Mouse (Mus musculus): ENCODE data around the gene Etaa1. TPM values are rescaled to one million over a fixed set of nuclear protein-coding genes. Genes with fewer than 3 reads are reported as not detected.
A peak's percentile ranks its signal among the peaks of the same experiment; 100 is the strongest.

The Etaa1 gene
- polyA plus RNA-seq (2012; rRNA removed) (7.1 and 9.3 TPM in 2 replicates), polyA plus RNA-seq (2014; fragmentation: Nextera tagmentation; extraction: Ambion mirVana) (11.6 and 11.7 TPM in 2 replicates)

GRCm38 (mm10) chr11:17953231-17954134 is at the start of gene Etaa1:
TSS of gene Etaa1 (minus strand) at chr11:17953875.
- DNase-seq (ENCODE audit: low spot score) = peak; percentile 97
- Histone ChIP-seq H3K4me1 (ENCODE audit: control insufficient read depth, insufficient read depth, low read length) (peaks cover 5% of the 10 kb centered on the region; the same call in 1 of the 2 replicates), H3K4me3 (replicated peaks; ENCODE audit: low read length) (peak within 1 kb of the TSS; percentile 93), H3K36me3 (ENCODE audit: control insufficient read depth, insufficient read depth, low read length) (peaks cover 20% of the 10 kb centered on the region), H3K27me3 (ENCODE audit: control insufficient read depth, insufficient read depth, low read length) (no peaks in the 10 kb centered on the region), H3K27ac (replicated peaks; ENCODE audit: low read depth, low read length) (peak within 1 kb of the TSS; percentile 95), H3K9ac (ENCODE audit: low read depth, low read length, severe bottlenecking) (peak within 1 kb of the TSS; percentile 93), H3K9me3 (ENCODE audit: control insufficient read depth, low read length) (no peaks in the 10 kb centered on the region), H3K4me2 (replicated peaks; ENCODE audit: low read depth, low read length, severe bottlenecking) (peak within 1 kb of the TSS; percentile 53)
- WGBS = 0% methylated on average over 64 of the region's 69 CpGs
- peak; percentile 100 for ATAC-seq (ENCODE audit: low FRiP score, low read depth)
- TF ChIP-seq POLR2A (IDR thresholded peaks at IDR 0.05; ENCODE audit: borderline replicate concordance, extremely low read depth, insufficient read depth, insufficient read length) = 0 out of 2 replicates have a peak, but pooled peaks have one; percentile 77

- Histone ChIP-seq H3K4me3 (replicated peaks; ENCODE audit: low read length) (no peak overlapping the region), H3K27ac (replicated peaks; ENCODE audit: low read depth, low read length) (no peak overlapping the region), H3K9ac (ENCODE audit: low read depth, low read length, severe bottlenecking) (no peak overlapping the region), H3K9me3 (ENCODE audit: control insufficient read depth, low read length) (no peaks in the 10 kb centered on the region), H3K4me2 (replicated peaks; ENCODE audit: low read depth, low read length, severe bottlenecking) (no peak overlapping the region), H3K4me1 (ENCODE audit: control insufficient read depth, insufficient read depth, low read length) (no peaks in the 10 kb centered on the region), H3K27me3 (ENCODE audit: control insufficient read depth, insufficient read depth, low read length) (no peaks in the 10 kb centered on the region), H3K36me3 (ENCODE audit: control insufficient read depth, insufficient read depth, low read length) (no peaks in the 10 kb centered on the region)
- DNase-seq (ENCODE audit: low spot score) (no peak), ATAC-seq (ENCODE audit: low FRiP score, low read depth) (no peak)
- WGBS = 81% methylated on average over 3 of the region's 3 CpGs
- no peak for TF ChIP-seq POLR2A (IDR thresholded peaks at IDR 0.05; ENCODE audit: borderline replicate concordance, extremely low read depth, insufficient read depth, insufficient read length)
Observed at GRCm38 (mm10) chr11:17994151-17994550, 40.5 kb upstream of the Etaa1 start.

- Histone ChIP-seq H3K27ac (replicated peaks; ENCODE audit: low read depth, low read length) (no peak overlapping the region), H3K36me3 (ENCODE audit: control insufficient read depth, insufficient read depth, low read length) (no peaks in the 10 kb centered on the region), H3K27me3 (ENCODE audit: control insufficient read depth, insufficient read depth, low read length) (no peaks in the 10 kb centered on the region), H3K9ac (ENCODE audit: low read depth, low read length, severe bottlenecking) (no peak overlapping the region), H3K4me2 (replicated peaks; ENCODE audit: low read depth, low read length, severe bottlenecking) (no peak overlapping the region), H3K4me3 (replicated peaks; ENCODE audit: low read length) (no peak overlapping the region), H3K4me1 (ENCODE audit: control insufficient read depth, insufficient read depth, low read length) (no peaks in the 10 kb centered on the region), H3K9me3 (ENCODE audit: control insufficient read depth, low read length) (no peaks in the 10 kb centered on the region)
- DNase-seq (ENCODE audit: low spot score) (no peak), ATAC-seq (ENCODE audit: low FRiP score, low read depth) (no peak)
- 88% methylated on average over 9 of the region's 9 CpGs for WGBS
- no peak for TF ChIP-seq POLR2A (IDR thresholded peaks at IDR 0.05; ENCODE audit: borderline replicate concordance, extremely low read depth, insufficient read depth, insufficient read length)
Observed at GRCm38 (mm10) chr11:17992311-17992710, 38.6 kb upstream of the Etaa1 start.

GRCm38 (mm10) chr11:17983331-17983730 is 29.7 kb upstream of the Etaa1 start:
- no peak for ATAC-seq (ENCODE audit: low FRiP score, low read depth)
- Histone ChIP-seq H3K4me3 (replicated peaks; ENCODE audit: low read length) (no peak overlapping the region), H3K9me3 (ENCODE audit: control insufficient read depth, low read length) (no peaks in the 10 kb centered on the region), H3K4me2 (replicated peaks; ENCODE audit: low read depth, low read length, severe bottlenecking) (no peak overlapping the region), H3K27me3 (ENCODE audit: control insufficient read depth, insufficient read depth, low read length) (no peaks in the 10 kb centered on the region), H3K27ac (replicated peaks; ENCODE audit: low read depth, low read length) (no peak overlapping the region), H3K36me3 (ENCODE audit: control insufficient read depth, insufficient read depth, low read length) (no peaks in the 10 kb centered on the region), H3K4me1 (ENCODE audit: control insufficient read depth, insufficient read depth, low read length) (no peaks in the 10 kb centered on the region), H3K9ac (ENCODE audit: low read depth, low read length, severe bottlenecking) (no peak overlapping the region)
- TF ChIP-seq POLR2A (IDR thresholded peaks at IDR 0.05; ENCODE audit: borderline replicate concordance, extremely low read depth, insufficient read depth, insufficient read length) = no peak
- no peak for DNase-seq (ENCODE audit: low spot score)
- 84% methylated on average over 2 of the region's 2 CpGs for whole genome bisulfite sequencing

- no peak overlapping the region for H3K4me3 ChIP-seq (replicated peaks; ENCODE audit: low read length)
- WGBS = 65% methylated on average over 4 of the region's 4 CpGs
- no peaks in the 10 kb centered on the region for H3K4me1 ChIP-seq (ENCODE audit: control insufficient read depth, insufficient read depth, low read length)
- no peaks in the 10 kb centered on the region for H3K9me3 ChIP-seq (ENCODE audit: control insufficient read depth, low read length)
- no peak for DNase-seq (ENCODE audit: low spot score)
- H3K27me3 ChIP-seq (ENCODE audit: control insufficient read depth, insufficient read depth, low read length) = no peaks in the 10 kb centered on the region
- H3K36me3 ChIP-seq (ENCODE audit: control insufficient read depth, insufficient read depth, low read length) = no peaks in the 10 kb centered on the region
- no peak for TF ChIP-seq POLR2A (IDR thresholded peaks at IDR 0.05; ENCODE audit: borderline replicate concordance, extremely low read depth, insufficient read depth, insufficient read length)
- H3K4me2 ChIP-seq (replicated peaks; ENCODE audit: low read depth, low read length, severe bottlenecking) = no peak overlapping the region
- no peak overlapping the region for H3K9ac ChIP-seq (ENCODE audit: low read depth, low read length, severe bottlenecking)
- ATAC-seq (ENCODE audit: low FRiP score, low read depth) = no peak
- H3K27ac ChIP-seq (replicated peaks; ENCODE audit: low read depth, low read length) = no peak overlapping the region
Observed at GRCm38 (mm10) chr11:17981246-17981645, 27.6 kb upstream of the Etaa1 start.
